Mouse (Mus musculus) 416B (cell line): ENCODE measurements around the gene Tbc1d13.
"Not testable (repeated sequence)": the region's sequence is repeated elsewhere in the genome, so short reads cannot be mapped to it uniquely, and the experiment has no call there.

Experiments
- DNase-seq: peaks from one replicate; pipeline ENCODE4 v3.0.0; 2011; ENCODE audit warnings: low read depth

The Tbc1d13 gene

DNA sequence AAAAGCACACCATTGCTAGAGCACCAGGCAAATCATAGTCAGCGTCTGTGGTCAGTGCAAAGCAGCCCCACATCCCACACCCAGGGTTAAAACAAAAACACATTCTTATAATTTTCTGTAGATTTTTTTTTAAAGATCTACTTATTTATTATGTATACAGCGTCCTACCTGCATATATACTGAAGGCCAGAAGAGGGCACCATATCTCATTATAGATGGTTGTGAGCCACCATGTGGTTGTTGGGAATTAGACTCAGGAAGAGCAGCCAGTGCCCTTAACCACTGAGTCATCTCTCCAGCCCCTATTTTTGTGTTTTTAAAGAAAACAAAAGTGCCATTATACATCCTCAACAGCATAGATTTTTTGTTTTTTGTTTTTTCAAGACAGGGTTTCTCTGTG is 4.8 kb upstream of the Tbc1d13 start:
- peak; percentile 84 for DNase-seq

DNA sequence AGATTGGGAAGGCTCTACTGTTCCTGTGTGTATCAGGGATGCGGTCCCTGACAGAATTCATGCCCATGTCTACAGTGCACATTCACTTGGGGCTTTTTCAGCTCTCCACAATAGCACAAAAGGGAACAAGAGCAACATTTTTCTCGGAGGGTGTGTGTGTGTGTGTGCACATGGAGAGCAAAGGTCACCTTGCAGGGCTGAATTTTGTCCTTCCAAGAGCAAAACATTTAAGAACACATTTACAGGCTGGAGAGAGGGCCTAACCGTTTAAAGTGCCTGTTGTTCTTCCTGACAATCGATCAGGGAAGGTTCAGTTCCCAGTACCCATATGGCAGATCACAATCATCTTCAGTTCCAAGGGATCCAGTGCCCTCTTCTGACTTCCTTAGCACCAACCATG is 3.4 kb upstream of the Tbc1d13 start:
- no peak for DNase-seq

DNA sequence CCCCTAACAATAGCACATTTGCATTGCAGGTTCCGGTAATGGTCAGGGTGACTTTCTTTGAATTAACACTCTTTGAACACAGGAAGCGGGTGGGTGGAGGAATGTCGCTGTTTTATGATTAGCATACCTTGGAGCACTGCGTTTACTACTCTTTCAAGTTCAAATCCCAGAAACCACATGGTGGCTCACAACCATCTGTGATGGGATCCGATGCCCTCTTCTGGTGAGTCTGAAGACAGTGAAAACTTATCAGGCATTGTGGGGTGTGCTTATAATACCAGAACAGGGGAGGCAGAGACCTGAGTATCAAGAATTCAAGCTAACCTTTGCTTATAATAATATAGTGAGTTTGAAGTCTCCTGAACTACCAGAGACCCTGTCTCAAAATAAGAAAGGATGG is 2.3 kb upstream of the Tbc1d13 start:
- peak; percentile 41 for DNase-seq

DNA sequence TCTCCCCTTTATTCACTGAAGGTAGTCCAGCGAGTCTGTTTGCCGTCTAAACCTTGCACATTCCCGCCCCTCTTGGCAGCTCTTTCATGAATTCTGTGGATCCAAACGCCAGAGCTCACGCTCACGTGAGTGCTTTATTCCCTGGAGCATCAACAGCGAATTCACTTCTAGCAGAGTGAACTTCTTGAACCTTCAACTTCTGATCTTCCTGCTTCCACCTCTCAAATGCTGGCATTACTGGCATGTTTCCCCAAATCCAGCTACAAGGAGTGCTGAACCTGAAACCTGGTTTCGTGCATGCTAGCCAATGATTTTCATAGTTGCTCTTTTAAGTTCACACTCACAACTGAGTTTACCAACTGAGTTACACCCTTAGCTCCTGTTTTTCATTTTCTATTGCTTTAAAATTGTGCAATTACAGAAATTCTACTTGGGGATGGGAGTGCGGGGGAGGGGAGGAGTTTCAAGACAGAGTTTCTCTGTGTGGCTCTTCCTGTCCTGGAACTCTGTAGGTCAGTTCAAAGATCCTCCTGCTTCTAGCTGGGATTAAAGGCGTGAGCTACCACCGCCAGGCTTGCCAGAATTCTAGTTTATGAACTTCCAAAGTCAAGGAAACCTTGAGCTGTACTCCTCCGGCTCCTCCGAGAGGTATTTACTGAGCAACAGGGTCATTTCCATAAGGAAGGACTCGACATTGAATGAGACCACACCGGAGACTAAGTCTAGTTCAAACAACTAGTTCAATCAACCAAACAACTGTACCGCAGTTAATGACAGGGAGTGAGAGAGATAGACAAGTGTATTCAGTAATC is 539 bp upstream of the Tbc1d13 start:
- peak; percentile 77 for DNase-seq

DNA sequence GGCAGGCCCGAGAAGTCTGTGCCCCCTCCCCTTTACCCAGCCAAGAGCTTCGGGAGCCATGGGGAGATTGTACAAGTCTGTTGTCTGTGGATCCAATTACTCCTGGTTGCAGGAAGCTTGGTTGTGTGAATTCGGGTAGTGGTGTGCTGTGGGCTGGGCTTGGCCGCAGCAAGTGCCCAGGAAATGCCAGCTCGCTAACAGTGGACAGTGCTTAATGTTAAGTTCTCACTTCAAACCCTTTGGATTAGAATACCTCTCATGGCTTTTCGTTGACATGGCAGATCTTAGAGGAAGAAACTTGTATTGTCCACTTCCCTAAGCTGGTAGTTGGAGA is 799 bp downstream of the Tbc1d13 start:
- DNase-seq = peak; percentile 35

DNA sequence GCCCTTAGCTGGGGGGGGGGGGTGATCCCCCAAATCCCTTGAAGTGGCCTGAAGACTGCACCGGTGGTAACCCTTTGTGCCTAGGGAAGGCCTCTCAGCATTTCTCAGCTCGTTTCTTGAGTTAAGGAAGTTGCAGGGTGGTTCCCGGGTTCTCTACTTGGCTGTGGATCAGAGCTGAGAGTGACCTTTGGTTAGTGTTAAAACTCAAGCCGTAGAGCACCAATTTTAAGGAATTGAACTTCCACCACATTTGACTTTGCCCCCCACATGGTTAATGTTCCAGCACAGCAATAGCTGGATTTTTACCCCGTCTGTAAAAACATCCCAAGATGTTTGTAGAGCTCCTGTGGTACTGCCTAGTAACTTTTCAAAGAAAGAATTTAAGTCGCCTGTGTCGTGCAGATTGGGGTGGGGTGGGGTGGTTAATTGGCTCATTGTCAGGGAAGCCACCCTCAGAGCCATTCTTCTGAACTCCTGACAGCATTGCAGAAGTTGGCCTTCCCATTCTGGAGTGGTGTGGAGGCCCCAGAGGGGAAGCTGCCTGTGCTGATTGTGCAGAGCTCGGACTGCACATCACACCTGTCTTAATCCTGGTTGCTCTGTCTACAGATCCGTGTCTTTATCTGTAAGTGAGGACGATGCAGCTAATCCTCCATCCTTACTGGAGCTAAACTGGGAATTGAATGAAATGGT is 1.5 kb downstream of the Tbc1d13 start:
- no peak for DNase-seq

DNA sequence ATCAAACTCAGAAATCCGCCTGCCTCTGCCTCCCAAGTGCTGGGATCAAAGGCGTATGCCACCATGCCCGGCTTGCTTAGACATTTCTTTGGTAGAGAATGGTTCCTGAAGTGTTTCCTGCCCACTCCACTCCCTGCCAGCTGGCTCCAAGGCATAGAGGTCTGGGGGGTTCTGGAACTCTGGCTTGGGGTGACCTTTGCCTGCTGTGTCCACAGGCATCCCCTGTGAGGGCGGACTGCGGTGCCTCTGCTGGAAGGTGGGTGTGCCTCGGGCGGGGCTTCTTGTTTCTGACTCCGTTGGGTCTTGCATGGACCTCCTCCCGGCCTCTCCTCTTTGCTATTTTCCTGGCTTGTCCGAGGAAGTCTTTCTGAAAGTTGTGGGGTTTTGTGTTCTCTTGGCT is 2.9 kb downstream of the Tbc1d13 start:
- DNase-seq = no peak

DNA sequence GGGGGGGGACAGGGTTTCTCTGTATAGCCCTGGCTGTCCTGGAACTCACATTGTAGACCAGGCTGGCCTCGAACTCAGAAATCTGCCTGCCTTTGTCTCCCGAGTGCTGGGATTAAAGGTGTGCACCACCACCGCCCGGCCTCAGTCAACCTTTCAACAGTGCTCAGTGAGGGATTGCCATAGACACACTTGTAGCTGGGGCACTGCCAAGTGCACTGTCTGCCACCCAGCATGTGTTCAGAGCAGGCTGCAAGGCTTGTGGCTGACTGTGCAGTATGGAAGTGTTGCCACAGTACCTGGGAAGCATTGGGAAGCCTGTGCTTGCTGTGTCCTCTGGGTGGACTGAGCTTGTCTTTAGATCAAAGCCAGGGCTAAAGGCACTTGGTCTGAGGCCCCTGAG is 6.5 kb downstream of the Tbc1d13 start:
- DNase-seq = not testable (repeated sequence)

DNA sequence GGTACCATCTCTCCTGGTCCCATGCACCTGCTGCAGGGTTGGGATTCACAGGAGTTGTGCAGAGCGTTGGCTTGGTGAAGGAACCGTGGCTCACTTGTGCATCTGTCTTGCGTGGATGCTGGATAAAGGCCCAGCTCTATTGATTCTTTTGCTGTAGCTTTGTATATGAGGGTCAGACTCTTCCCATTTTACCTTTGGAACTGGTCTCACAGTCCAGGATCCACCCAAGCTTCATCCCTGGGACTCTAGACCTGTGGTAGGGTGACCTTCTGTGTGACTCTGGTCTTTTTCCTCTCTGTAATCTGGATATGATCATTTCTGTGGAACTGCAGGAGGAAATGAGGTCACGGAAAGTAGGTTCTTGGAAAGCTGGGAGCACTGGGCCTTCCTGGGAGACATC is 10.9 kb downstream of the Tbc1d13 start:
- DNase-seq = no peak

DNA sequence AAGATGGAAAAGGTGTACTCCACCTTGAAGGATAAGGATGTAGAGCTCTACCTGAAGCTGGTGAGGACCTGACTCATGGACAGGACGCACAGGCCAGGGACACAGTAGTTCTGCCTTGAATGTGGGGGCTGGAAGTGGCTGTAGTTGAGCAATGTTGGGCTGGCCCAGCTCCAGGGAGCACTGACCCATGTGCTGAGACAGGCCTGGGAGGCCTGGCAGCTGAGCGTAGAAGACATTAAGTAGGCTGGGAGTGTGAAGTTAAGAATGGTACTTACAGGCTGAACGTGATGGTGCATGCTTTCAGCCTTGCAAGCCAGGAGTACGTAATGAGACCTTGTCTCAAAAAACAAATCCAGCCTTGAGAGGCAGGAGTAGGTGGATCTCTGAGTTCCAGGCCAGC is 13.9 kb downstream of the Tbc1d13 start:
- DNase-seq = no peak

DNA sequence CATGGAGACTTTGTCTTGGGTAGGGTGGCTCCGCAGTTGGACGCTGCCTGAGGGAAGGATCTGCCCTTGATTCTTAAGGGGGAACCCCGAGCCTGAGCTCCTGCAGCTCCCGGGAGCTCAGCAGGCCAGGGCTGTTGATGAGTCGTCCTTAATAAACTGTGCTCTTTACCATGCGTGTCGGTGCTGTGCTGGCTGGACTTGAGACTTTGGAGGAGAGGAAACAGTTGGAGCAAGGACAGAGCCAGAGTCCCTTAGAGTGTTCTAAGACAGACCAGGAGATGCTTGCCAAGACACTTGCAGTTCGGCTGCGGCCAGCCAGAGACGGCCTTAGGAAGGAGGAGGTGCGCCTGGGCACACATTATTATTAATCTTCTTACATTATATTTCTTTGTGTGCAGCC is 18.3 kb downstream of the Tbc1d13 start:
- DNase-seq = no peak

DNA sequence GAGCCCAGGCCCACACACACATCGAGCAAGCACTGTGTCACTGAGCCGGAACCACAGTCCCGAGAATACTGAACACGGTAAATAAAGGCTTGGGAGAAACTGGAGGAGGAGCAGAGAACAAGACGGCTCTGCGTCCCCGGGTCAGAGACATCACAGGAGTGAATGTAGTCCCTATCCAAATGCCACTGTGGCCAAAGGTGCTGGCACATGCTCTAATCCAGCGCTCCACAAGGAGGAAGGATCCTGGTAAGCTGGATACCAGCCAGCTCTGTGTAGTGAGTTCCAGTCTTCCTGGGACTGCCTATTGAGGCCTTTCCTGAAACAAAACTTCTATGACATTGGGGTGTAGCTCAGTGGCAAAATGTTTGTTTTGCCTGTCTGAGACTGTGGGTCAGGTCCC is 19.1 kb downstream of the Tbc1d13 start:
- DNase-seq = no peak

DNA sequence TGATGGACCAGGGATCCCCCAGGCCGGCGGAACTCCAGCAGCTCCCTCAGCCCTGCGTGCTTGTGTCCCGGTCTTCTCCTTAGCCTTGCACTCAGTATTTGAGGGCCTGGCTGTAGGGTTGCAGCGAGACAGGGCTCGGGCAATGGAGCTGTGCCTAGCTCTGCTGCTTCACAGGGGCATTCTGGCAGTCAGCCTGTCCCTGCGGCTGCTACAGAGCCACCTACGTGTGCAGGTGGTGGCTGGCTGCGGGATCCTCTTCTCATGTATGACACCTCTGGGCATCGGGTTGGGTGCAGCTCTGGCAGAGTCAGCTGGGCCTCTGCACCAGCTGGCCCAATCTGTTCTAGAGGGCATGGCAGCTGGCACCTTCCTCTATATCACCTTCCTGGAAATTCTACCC is 26.3 kb downstream of the Tbc1d13 start:
- not testable (repeated sequence) for DNase-seq

DNA sequence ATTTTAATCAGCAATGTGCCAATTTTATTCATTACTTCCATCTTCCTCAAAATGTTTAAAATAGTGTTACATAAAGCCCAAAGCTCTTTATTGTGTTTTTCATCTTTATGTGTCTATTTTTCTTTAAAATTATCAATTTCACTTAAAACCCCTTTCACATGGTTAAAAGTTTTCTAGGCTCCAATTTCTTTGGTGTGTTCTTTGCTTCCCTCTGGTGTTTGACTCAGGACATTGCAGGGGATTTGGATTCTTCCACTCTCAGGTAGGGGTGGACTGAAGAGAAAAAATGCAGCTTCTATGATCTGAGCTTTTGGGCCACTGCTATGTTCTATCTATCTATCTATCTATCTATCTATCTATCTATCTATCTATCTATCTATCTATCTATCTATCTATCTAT is 28.3 kb downstream of the Tbc1d13 start:
- DNase-seq = peak; percentile 76

DNA sequence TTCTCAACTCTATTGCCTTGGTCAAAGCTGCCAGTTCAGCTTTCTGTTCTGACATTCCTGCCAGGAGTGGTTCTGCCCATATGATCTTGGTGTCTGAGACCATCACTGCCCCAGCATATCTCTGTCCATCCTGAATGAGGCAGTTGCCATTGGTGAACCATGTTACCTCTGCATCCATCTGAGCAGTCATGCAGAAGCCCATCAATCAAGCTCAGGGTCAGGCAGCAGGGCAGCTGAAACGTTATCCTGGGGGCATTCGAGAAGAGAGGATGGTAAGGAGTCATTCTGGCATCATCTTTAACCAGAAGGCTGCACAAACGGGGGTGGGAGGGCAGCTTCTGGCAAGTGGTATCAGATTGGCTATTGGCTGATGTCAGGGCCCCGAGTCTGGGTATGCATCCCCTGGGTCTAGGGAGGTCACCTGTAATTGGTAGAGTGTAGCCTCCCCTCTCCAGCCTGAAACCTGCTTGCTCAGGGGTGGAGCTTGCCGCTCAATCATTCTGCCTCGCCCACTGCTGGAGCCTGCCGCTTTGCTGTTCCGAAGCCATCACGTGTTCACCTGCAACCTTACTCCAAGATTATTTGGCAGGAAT is 30.9 kb downstream of the Tbc1d13 start:
- DNase-seq = no peak

DNA sequence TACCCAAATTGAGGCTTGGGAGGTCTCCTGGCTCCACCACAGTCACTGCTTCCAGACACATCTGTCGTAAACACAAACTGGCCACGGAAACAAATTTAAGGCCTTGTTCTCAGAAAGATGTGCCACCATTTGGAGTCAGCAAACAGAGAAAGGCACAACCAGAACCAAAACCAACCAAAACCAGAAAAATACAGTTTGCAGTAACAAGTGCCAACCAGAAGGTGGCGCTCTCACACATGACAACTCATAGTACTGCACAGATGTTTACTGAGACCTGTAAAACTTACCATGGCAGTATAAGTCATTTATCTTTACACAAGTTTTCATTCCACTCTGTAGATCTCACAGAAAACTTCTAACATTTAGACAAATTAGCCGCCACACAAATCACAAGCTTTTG is 33.1 kb downstream of the Tbc1d13 start:
- DNase-seq = peak; percentile 35

DNA sequence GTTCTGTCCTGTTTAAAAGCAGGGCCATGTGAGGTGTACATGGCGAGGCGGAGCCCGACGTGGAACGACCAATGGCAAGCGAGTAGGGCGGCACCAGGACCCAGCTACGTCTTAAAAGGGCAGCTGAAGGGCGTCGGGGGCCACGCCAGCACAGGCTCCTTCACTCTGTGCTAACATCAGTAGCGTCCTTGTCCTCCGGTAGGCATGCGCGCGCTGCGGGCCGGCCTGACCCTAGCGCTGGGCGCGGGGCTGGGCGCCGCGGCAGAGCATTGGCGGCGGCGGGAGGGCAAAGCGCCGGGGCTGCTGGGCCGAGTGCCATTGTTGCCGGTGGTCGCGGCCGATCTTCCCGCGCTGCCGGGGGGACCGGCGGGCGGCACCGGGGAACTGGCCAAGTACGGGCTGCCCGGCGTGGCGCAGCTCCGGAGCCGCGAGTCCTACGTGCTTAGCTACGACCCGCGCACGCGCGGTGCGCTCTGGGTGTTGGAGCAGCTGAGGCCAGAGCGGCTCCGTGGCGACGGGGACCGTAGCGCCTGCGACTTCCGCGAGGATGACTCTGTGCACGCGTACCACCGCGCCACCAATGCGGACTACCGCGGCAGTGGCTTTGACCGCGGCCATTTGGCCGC is 37.9 kb downstream of the Tbc1d13 start, which contains the start of gene Endog:
TSS of gene Endog (plus strand) at position 123 of the 626 bp plus-strand sequence.
- DNase-seq = no peak

DNA sequence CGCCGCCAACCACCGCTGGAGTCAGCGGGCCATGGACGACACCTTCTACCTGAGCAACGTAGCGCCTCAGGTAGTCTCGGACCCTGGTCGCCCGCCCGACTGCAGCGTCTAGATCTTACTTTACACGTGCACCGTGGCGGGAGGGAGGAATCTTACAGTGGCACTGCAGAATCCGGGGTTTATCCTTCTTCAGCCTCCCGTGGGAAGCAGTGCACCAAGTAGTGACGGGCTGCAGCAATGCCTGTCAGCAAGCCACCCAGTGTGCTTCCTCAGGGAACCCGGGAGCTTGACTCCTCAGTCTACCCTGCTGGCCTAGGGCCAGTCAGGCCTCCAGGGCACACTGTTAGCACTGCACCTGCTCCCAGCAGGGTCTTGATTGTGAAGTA is 38.4 kb downstream of the Tbc1d13 start:
- no peak for DNase-seq

DNA sequence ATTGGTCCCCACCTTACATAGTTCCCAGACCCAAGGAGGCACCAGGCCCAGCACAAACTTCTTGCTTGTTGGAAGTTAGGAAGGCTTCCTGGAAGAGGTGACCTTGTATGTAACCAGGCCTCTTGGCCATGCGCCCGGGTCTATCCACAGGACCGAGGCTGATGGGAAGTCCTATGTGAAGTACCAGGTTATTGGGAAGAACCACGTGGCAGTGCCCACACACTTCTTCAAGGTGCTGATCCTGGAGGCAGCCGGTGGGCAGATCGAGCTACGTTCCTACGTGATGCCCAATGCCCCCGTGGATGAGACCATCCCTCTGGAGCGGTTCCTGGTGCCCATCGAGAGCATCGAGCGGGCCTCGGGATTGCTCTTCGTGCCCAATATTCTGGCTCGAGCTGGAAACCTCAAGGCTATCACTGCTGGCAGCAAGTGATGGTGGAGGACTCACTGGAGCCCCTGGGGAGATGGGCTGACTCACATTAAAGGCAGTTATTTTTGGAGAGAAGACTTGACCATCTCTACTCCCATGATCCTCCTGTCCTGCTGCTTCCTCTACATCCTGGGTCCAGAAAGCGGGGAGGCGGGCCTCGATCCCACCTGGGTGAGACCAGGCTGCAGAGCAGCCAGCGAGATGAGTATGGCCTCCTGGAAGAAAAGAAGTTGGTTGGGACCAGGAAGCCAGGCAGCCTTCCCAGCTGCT is 40.1 kb downstream of the Tbc1d13 start:
- no peak for DNase-seq

DNA sequence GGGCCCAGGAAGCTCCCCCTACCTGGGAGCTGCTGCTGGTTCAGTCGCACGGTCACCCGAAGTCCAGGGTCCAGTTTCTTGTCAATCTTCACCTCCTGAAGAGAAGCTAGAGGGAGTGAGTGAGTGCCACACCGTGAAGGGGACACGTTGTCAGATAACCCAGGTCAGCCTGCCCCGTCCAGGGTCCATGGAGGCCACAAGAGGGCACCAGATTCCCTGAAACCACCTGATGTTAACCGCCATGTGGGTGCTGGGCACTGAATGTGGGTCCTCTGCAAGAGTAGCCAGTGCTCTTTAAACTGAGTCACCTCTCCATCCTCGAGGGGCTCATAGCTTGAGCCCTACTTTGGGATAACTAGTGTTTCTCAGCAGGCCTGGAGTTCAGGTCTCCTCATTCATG is 42.4 kb downstream of the Tbc1d13 start:
- DNase-seq = peak; percentile 24

DNA sequence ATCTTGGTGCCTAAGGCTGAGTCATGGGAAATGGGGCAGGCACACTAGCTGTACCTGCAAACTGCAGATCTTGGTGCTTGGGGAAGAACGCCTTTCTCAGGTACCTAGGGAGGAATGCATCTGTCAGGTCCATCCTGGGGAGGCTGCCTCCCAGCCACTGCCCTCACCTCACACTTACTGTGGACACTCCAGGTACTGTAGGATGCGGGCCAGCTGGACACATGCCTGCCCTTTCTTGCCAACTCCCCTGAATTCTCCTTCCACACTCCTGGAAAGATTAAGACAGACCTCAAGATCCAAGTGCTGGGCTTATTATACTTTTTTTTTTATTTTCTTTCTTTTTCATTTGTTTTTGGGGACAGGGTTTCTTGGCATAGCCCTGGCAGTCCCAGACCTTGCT is 43.0 kb downstream of the Tbc1d13 start:
- no peak for DNase-seq
